Mouse (Mus musculus) heart, postnatal 14 days (tissue): ENCODE data around the gene Ccdc134. TPM values are rescaled to one million over a fixed set of nuclear protein-coding genes. Genes with fewer than 3 reads are reported as not detected.
"Not testable (repeated sequence)": the region's sequence is repeated elsewhere in the genome, so short reads cannot be mapped to it uniquely, and the experiment has no call there.

Source experiments
- DNase-seq, 2 experiments: peaks; one replicate each; pipeline ENCODE4 v3.0.0; 2021 to 2022
- intact Hi-C: fragments of 180-260 bp; cut with DNase I; formaldehyde crosslinking; loops from one replicate; pipeline ENCODE4 v1.15.1; 2025
- long read RNA-seq, 2 experiments: library from polyadenylated mRNA; stranded (forward); transcript quantifications; one replicate each; pipeline ENCODE4 v2.0.0; 2021
- total RNA-seq, 2 experiments: library from RNA; stranded (reverse); gene quantifications; 2 replicates each; pipeline ENCODE4 v1.2.3; 2021

Ccdc134 gene
- 1 to 10 TPM; 4.8 to 5.8 TPM for total RNA-seq
- long read RNA-seq, experiment 1, transcript Ccdc134-201 (7 exons, 2,046 nt) = major isoform, 10 of 12 reads
- long read RNA-seq, experiment 1, partial matches to known transcripts = 1 of 12 reads
- long read RNA-seq, experiment 1, other reads (novel, unspliced or antisense) = 1 of 12 reads
- long read RNA-seq, experiment 2, transcript Ccdc134-201 (7 exons, 2,046 nt) = major isoform, 7 of 9 reads
- long read RNA-seq, experiment 2, partial matches to known transcripts = 0 of 9 reads
- long read RNA-seq, experiment 2, other reads (novel, unspliced or antisense) = 2 of 9 reads

- peak; percentile 97 to 99 for DNase-seq
- intact Hi-C loops = no loop called here
Measured at GRCm38 (mm10) chr15:82127426-82128374, at the start of gene Ccdc134. Ccdc134 (plus strand) TSS chr15:82127922.

DNA sequence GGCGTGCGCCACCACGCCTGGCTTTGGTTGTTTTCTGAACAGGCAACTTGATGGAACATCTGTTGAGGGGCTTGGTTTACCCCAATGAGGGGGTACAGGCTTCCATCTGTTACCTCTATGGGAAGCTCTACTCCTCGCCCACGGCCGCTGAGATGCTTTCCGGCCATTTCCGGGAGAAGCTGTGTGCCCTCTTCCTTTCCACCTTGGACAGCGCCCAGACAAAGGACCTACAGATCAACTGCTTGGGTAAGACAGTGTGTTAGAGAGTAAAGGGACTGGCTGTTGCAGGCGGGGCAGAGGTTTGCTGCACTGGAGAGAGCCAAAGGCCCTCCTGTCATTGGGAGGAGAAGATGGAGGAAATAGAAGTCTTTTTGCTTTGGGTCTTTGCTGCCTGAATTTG, 47.8 kb upstream of the Ccdc134 start:
- intact Hi-C loops = no loop called here

DNA sequence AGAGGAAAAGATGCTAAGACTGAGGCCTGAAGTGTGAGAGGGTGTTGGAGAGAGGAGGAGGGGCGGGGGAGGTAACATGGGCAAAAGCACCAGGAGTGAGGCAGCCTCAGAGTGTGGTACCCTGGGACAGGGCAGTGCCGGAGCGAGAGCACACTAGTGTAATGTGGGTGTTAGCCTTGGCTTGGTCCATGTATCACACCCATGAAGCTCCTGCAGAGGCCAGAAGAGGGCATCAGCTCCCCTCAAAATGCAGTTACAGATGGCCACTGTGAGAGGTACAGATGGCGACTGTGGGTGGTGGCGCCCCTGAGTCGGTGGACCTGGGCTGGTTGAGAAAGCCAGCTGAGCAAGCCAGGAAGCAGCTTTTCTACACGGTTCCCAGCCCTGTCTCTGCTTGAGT, 46.6 kb upstream of the Ccdc134 start:
- DNase-seq = peak; percentile 8 to 10
- intact Hi-C loops = loop anchor here (1.0 kb wide), 1 partner anchor 21 kb away; no protein-coding TSS in a partner anchor

More for the DNA sequence above, 47.8 kb upstream of the Ccdc134 start:
- no peak for DNase-seq

DNA sequence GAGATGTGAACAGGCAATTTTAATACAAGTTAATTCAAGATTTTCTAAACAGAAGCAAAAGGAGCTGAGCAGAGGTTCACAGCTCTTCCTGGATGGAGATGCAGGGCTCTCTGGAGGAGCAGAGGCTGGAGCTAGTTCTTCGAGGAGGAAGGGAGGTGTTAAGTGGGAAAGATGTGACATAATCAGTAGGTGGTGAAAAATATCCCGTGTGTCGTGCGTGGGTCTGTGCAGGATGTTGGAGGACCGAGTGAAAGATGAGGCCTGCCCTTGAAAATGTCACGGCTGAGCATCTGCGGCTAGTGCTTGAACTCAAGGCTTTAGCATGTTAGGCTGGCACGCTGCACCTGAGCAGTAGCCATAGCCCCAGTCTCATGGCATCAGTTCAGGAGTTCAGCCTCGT, 42.1 kb upstream of the Ccdc134 start:
- DNase-seq = no peak
- intact Hi-C loops = no loop called here

DNA sequence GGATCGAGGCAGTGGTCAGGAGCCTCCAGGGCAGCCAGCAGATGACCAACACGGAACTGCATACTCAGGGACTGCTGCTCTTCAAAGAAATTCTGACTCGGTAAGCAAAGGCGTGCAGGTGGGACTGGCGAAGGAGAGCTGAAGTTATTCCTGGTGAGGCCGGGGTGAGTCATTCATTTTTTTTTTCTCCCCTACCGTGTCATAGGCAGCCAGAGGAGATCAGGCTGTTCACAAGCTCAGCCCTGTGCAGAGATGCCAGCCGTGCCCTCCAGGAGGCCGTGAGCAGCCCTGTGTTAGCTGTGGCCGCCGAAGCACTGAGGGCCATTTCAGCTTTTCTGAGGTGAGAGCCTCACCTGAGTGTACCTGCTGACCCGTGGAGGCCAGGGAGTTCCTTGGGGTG, 41.6 kb upstream of the Ccdc134 start:
- intact Hi-C loops = no loop called here
- no peak for DNase-seq

GRCm38 (mm10) chr15:82087266-82087665, 40.5 kb upstream of the Ccdc134 start:
- intact Hi-C loops = no loop called here
- DNase-seq = no peak

- intact Hi-C loops = no loop called here
- no peak for DNase-seq
Measured at GRCm38 (mm10) chr15:82091061-82091460, 36.7 kb upstream of the Ccdc134 start.

DNA sequence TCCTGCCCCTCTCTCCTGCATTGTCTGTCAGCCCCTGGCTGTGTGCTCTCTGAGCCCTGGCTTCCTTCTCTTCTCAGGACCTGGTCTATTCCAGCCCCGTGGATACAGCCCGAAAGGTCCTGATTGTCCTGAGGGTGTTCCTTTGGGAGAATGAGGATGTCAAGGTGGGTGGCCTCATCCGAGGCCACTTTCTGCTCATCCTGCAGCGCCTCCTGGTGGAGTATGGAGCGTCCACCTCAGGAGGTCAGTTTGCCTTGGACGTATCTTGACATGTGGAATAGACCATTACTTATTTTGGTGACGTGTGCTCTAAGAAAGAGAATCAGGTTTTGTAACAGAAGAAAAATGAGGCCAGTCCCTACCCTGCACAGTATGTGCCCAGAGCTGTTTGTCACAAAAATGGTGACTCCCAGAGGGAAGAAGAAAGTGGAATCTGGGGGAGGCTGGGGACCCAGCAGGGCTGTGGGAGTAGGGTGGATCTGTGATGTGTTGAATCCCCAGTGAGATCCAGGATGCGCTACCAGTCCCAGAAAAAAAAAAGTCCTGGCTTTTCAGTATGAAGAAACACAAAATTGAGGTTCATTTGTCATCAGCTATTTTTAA, 20.7 kb upstream of the Ccdc134 start:
- peak; percentile 38 to 67 for DNase-seq
- intact Hi-C loops = loop anchor here (1.0 kb wide), 1 partner anchor 42 kb away; no protein-coding TSS in a partner anchor

- no peak for DNase-seq
- intact Hi-C loops = no loop called here
Measured at GRCm38 (mm10) chr15:82120544-82120943, 7.2 kb upstream of the Ccdc134 start.

- DNase-seq, intact Hi-C loops: not testable (repeated sequence)
Measured at GRCm38 (mm10) chr15:82126690-82127089, 1.0 kb upstream of the Ccdc134 start.

GRCm38 (mm10) chr15:82128398-82128797, 676 bp downstream of the Ccdc134 start:
- no peak for DNase-seq
- intact Hi-C loops = no loop called here

DNA sequence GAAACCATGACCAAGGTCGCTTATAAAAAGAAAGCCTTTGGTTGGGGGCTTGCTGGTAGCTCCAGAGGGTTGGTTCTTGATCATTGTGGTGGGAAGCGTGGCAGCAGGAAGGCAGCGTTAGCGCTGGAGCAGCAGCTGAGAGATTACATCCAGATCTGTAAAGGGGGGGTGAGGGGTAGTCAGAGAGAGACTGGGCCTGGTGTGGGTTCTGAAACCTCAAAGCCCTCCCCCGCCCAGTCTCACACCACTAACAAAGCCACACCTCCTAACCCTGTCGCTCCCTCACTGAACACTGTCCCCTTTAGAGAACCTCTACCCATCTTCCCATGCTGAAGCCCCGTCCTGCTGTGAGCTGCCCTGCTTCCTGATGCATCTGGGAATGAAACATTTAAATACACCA, 2.9 kb downstream of the Ccdc134 start:
- no peak for DNase-seq
- intact Hi-C loops = no loop called here

- intact Hi-C loops = no loop called here
- DNase-seq = no peak
Measured at GRCm38 (mm10) chr15:82135372-82135771, 7.7 kb downstream of the Ccdc134 start.

- peak; percentile 53 to 80 for DNase-seq
- intact Hi-C loops = loop anchor here (1.0 to 2.0 kb wide), 2 partner anchors 26 to 98 kb away; no protein-coding TSS in a partner anchor
Measured at GRCm38 (mm10) chr15:82138565-82138964, 10.8 kb downstream of the Ccdc134 start.

DNA sequence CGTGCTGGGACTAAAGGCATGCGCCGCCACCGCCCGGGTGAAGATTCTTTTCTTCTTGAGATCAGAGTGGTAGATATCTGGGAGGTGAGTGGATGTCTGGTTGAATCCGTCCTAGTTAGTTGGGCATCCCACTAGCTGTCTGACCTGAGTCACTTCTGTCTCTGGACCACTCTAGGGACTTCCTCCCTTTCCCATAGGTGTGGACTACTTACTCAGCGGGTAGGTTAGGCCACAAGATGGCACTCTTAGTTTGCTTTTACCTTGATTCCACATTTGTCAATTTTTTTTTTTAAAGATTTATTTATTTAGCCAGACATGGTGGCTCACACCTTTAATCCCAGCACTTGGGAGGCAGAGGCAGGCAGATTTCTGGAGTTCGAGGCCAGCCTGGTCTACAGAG, 11.5 kb downstream of the Ccdc134 start:
- DNase-seq = no peak
- intact Hi-C loops = loop anchor here (2.0 kb wide), 1 partner anchor 26 kb away; no protein-coding TSS in a partner anchor

DNA sequence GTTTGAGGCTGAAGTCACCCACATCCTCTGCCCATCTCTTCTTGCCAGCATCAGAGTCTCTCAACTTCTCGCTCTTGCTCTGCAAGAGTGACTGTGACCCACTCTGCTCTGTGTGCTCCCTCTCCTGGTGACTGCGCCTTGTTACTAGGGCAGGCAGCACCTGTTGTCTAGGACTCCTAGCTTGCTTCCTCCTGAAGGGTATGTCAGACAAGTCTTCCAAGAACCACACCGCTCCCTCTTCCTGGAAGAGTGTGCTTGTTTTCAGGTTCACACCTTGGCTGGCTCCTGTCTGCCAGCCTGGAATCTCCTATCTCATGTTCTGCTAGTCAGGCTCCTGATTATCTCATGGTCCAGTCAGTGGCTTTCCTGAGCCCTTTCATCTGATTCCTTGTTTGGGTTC, 12.6 kb downstream of the Ccdc134 start:
- no peak for DNase-seq
- intact Hi-C loops = loop anchor here (2.0 kb wide), 1 partner anchor 76 kb away; no protein-coding TSS in a partner anchor

GRCm38 (mm10) chr15:82144157-82144556, 16.4 kb downstream of the Ccdc134 start:
- DNase-seq = no peak
- intact Hi-C loops = no loop called here

- intact Hi-C loops = no loop called here
- DNase-seq = no peak
Measured at GRCm38 (mm10) chr15:82145408-82145807, 17.7 kb downstream of the Ccdc134 start.

DNA sequence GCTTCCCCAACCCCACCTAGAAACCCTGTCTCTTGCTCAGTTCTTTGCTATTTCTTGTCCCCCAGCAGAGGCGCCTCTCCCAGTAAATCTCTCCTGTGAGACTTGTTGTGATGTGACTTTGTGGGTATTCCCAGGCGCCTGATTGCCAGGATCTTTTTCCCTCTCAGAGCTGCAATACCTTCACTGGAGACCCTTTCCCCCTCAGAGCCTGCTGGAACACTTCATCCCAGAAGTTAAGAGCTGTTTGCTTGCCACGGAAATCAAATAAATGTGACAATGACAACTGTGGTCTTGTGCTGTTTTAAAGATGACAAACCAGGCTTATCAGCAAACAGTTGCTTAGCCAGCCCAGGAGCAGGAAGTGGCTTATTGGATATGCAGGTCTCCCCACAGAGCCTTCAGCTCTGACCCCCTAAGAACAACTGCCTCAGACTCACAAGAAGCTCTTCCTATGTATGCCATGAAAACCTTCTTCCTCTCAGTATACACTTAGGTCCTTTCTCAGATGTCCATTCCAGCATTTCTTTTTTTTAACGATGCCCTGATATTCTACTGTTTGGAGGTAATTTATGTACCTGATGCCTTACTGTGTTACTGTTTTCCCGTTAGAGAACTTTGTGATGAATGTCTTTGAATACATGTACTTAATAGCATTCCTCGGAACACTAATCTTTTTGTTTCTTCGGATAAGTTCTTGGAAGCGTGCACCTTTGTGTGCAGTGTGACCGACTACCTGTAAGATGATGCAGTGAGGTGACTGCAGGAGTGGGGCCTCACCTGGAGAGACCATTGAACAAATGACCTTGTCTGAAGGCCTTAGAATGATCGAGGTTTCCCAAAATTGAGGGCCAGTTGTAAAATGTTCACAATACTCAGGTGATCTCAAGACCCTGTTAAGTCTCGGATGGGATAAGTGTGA, 18.4 kb downstream of the Ccdc134 start:
- no peak for DNase-seq
- intact Hi-C loops = no loop called here
